Mouse (Mus musculus): Measurements from ENCODE around the gene Retn. TPM values are rescaled to one million over a fixed set of nuclear protein-coding genes. Genes with fewer than 3 reads are reported as not detected.
A peak's percentile ranks its signal among the peaks of the same experiment; 100 is the strongest.

Retn gene
- 10 to 100 TPM in 1 of 2 experiments, under 1 TPM in 1; 0.97 to 24.5 TPM for total RNA-seq (2021)
- long read RNA-seq, experiment 1, partial matches to known transcripts, result 0 of 3 reads
- long read RNA-seq, experiment 1, other reads (novel, unspliced or antisense), result 1 of 3 reads
- long read RNA-seq, experiment 2, transcript Retn-201 (5 exons, 874 nt), result major isoform, 6 of 8 reads
- long read RNA-seq, experiment 2, partial matches to known transcripts, result 0 of 8 reads
- long read RNA-seq, experiment 2, other reads (novel, unspliced or antisense), result 2 of 8 reads

- DNase-seq, result no peak
Observed at GRCm38 (mm10) chr8:3655526-3655925, at the start of gene Retn. Gene Retn (plus strand): TSS chr8:3655770.

GRCm38 (mm10) chr8:3606593-3606992, 49.0 kb upstream of the Retn start:
- no peak for DNase-seq

- DNase-seq, result no peak
Observed at GRCm38 (mm10) chr8:3607822-3608221, 47.7 kb upstream of the Retn start.

- no peak for DNase-seq
Observed at GRCm38 (mm10) chr8:3609046-3609815, 46.3 kb upstream of the Retn start.

- DNase-seq, result no peak
Observed at GRCm38 (mm10) chr8:3609816-3610150, 45.8 kb upstream of the Retn start.

GRCm38 (mm10) chr8:3621199-3621970, 34.2 kb upstream of the Retn start, which contains the start of the genes Xab2 and Pet100:
Gene Xab2 (minus strand): TSS chr8:3621316.
Gene Pet100 (plus strand): TSS chr8:3621548.
- DNase-seq, result peak; percentile 98

GRCm38 (mm10) chr8:3622119-3622518, 33.5 kb upstream of the Retn start:
- DNase-seq, result no peak

- DNase-seq, result no peak
Observed at GRCm38 (mm10) chr8:3625445-3625844, 30.1 kb upstream of the Retn start, which contains the start of gene Pcp2. Gene Pcp2 (minus strand): TSS chr8:3625545.

- no peak for DNase-seq
Observed at GRCm38 (mm10) chr8:3626971-3627370, 28.6 kb upstream of the Retn start.

- DNase-seq, result no peak
Observed at GRCm38 (mm10) chr8:3628014-3628413, 27.6 kb upstream of the Retn start.

- DNase-seq, result peak; percentile 31
Observed at GRCm38 (mm10) chr8:3630647-3631477, 24.7 kb upstream of the Retn start, which contains the start of gene Stxbp2. Gene Stxbp2 (plus strand): TSS chr8:3630955.

- DNase-seq, result no peak
Observed at GRCm38 (mm10) chr8:3631478-3631875, 24.1 kb upstream of the Retn start.

- DNase-seq, result no peak
Observed at GRCm38 (mm10) chr8:3645804-3646203, 9.8 kb upstream of the Retn start.

GRCm38 (mm10) chr8:3646824-3647531, 8.6 kb upstream of the Retn start:
- DNase-seq, result no peak

- DNase-seq, result no peak
Observed at GRCm38 (mm10) chr8:3647561-3647960, 8.0 kb upstream of the Retn start.

- no peak for DNase-seq
Observed at GRCm38 (mm10) chr8:3648268-3648667, 7.3 kb upstream of the Retn start.

- DNase-seq, result no peak
Observed at GRCm38 (mm10) chr8:3648990-3649389, 6.6 kb upstream of the Retn start.

GRCm38 (mm10) chr8:3652845-3653244, 2.7 kb upstream of the Retn start:
- no peak for DNase-seq

- no peak for DNase-seq
Observed at GRCm38 (mm10) chr8:3654726-3655508, 653 bp upstream of the Retn start.

- DNase-seq, result no peak
Observed at GRCm38 (mm10) chr8:3656725-3657381, 1.3 kb downstream of the Retn start.

Data from gastrocnemius, postnatal 25 days (tissue).